Mouse (Mus musculus): Measurements from ENCODE around the gene Cradd. TPM values are rescaled to one million over a fixed set of nuclear protein-coding genes. Genes with fewer than 3 reads are reported as not detected.

Cradd gene
- polyA plus RNA-seq, 1 experiment, result 9.5 TPM

- Histone ChIP-seq H3K36me3 (ENCODE audit: control insufficient read depth, insufficient read depth) (no peaks in the 10 kb centered on the region), H3K79me2 (ENCODE audit: control insufficient read depth, insufficient read depth) (no peaks in the 10 kb centered on the region), H3ac (ENCODE audit: control insufficient read depth, insufficient read length) (no peak overlapping the region), H3K4me3 (no peak overlapping the region), H3K27me3 (ENCODE audit: control insufficient read depth, insufficient read depth, insufficient read length) (no peaks in the 10 kb centered on the region), H3K4me2 (ENCODE audit: low read depth) (no peak overlapping the region)
- TF ChIP-seq E2F4 (IDR thresholded peaks at IDR 0.05; ENCODE audit: insufficient read depth) (no peak), POLR2AphosphoS2 (IDR thresholded peaks at IDR 0.05; ENCODE audit: insufficient read length, low read depth) (no peak), USF1 (IDR thresholded peaks at IDR 0.05; ENCODE audit: low read depth) (no peak), MYOG (IDR thresholded peaks at IDR 0.05; ENCODE audit: control insufficient read depth in 1 of 3, insufficient read depth in 1 of 3, insufficient read length in 2 of 3, low read depth in 2 of 3) (no peak), TCF3 (IDR thresholded peaks at IDR 0.05; ENCODE audit: insufficient read length, low read depth) (no peak), CEBPB (IDR thresholded peaks at IDR 0.05; ENCODE audit: insufficient read depth, poor library complexity, severe bottlenecking) (no peak), MYOD1 (IDR thresholded peaks at IDR 0.05; ENCODE audit: control insufficient read depth in 1 of 3, insufficient read length in 2 of 3, low read depth in 2 of 3) (no peak), REST (IDR thresholded peaks at IDR 0.05; ENCODE audit: insufficient read depth, insufficient read length) (no peak), POLR2A (IDR thresholded peaks at IDR 0.05; ENCODE audit: insufficient read length, low read depth) (no peak), TCF12 (IDR thresholded peaks at IDR 0.05; ENCODE audit: insufficient read depth, poor library complexity, severe bottlenecking) (no peak), MAX (IDR thresholded peaks at IDR 0.05; ENCODE audit: low read depth) (no peak), SRF (IDR thresholded peaks at IDR 0.05; ENCODE audit: control insufficient read depth, insufficient read length, low read depth) (no peak)
Measured at GRCm38 (mm10) chr10:95149666-95150065, 174.3 kb downstream of the Cradd start.

DNA sequence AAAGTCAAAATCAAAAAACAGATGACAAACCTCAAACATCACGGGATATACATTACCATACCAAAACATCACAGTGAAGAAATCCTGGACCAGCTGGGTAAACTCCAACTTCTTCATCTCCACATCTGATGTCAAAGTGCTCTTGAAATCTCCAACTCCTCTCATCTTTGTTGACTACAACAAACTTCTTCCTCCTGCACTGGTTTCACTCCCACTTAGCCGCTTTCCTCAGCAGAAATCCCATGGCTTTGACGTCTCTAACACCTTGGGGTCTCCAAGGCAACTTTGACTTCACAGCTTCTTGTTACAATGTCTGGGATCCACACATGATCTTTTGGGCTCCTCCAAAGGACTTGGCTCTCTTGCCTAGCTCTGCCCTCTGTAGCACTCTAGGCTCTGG lies 175.3 kb downstream of the Cradd start:
- Histone ChIP-seq H3K36me3 (ENCODE audit: control insufficient read depth, insufficient read depth) (no peaks in the 10 kb centered on the region), H3K4me3 (no peak overlapping the region), H3K4me2 (ENCODE audit: low read depth) (no peak overlapping the region), H3K27me3 (ENCODE audit: control insufficient read depth, insufficient read depth, insufficient read length) (no peaks in the 10 kb centered on the region), H3ac (ENCODE audit: control insufficient read depth, insufficient read length) (no peak overlapping the region), H3K79me2 (ENCODE audit: control insufficient read depth, insufficient read depth) (no peaks in the 10 kb centered on the region)
- no peak for TF ChIP-seq TCF3 (IDR thresholded peaks at IDR 0.05; ENCODE audit: insufficient read length, low read depth)
- TF ChIP-seq CEBPB (IDR thresholded peaks at IDR 0.05; ENCODE audit: insufficient read depth, poor library complexity, severe bottlenecking), result no peak
- no peak for TF ChIP-seq MAX (IDR thresholded peaks at IDR 0.05; ENCODE audit: low read depth)
- no peak for TF ChIP-seq POLR2AphosphoS2 (IDR thresholded peaks at IDR 0.05; ENCODE audit: insufficient read length, low read depth)
- no peak for TF ChIP-seq MYOG (IDR thresholded peaks at IDR 0.05; ENCODE audit: control insufficient read depth in 1 of 3, insufficient read depth in 1 of 3, insufficient read length in 2 of 3, low read depth in 2 of 3)
- TF ChIP-seq MYOD1 (IDR thresholded peaks at IDR 0.05; ENCODE audit: control insufficient read depth in 1 of 3, insufficient read length in 2 of 3, low read depth in 2 of 3), result no peak
- no peak for TF ChIP-seq TCF12 (IDR thresholded peaks at IDR 0.05; ENCODE audit: insufficient read depth, poor library complexity, severe bottlenecking)
- no peak for TF ChIP-seq USF1 (IDR thresholded peaks at IDR 0.05; ENCODE audit: low read depth)
- TF ChIP-seq REST (IDR thresholded peaks at IDR 0.05; ENCODE audit: insufficient read depth, insufficient read length), result no peak
- TF ChIP-seq E2F4 (IDR thresholded peaks at IDR 0.05; ENCODE audit: insufficient read depth), result no peak
- TF ChIP-seq SRF (IDR thresholded peaks at IDR 0.05; ENCODE audit: control insufficient read depth, insufficient read length, low read depth), result no peak
- TF ChIP-seq POLR2A (IDR thresholded peaks at IDR 0.05; ENCODE audit: insufficient read length, low read depth), result no peak

DNA sequence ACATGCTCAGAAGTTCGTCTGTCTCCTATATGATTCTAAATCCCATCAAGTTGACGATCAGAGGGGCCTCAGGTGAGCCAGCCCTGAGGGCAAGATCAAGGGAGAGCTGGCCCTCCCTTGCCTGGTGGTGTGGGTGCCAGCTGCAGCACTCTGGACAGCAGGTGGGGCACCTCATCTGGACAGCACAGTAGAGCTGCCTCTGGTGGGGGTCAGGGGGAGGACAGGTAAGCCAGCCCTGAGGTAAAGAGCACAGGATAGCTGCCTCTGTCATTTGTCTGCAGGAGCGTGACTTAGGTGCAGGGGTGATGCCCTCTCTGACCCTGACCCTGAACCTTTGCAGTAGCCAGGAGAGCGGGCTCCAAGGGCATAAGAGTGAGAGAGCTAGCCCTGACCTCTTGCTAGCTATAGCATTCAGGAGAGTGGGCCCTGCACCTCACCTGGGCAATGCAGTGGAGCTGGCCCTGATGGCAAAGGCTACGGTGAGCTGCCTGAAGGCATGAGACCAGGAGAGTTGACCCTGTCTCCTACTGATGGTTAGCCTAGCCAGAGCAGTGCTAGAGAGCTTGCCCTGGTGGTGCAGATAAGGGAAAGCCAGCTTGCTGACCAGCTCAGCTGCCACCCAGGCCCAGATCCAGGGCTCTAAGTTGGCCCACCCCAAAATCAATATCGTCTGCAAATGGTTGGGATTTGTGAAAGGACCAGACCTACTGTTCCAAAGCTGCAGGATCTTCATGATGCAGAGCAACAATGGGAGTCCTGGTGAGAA lies 176.6 kb downstream of the Cradd start:
- no peaks in the 10 kb centered on the region for H3K79me2 ChIP-seq (ENCODE audit: control insufficient read depth, insufficient read depth)
- no peaks in the 10 kb centered on the region for H3K27me3 ChIP-seq (ENCODE audit: control insufficient read depth, insufficient read depth, insufficient read length)
- H3K4me3 ChIP-seq, result no peak overlapping the region
- H3K4me2 ChIP-seq (ENCODE audit: low read depth), result no peak overlapping the region
- H3ac ChIP-seq (ENCODE audit: control insufficient read depth, insufficient read length), result no peak overlapping the region
- TF ChIP-seq TCF12 (IDR thresholded peaks at IDR 0.05; ENCODE audit: insufficient read depth, poor library complexity, severe bottlenecking) (no peak), REST (IDR thresholded peaks at IDR 0.05; ENCODE audit: insufficient read depth, insufficient read length) (no peak), MYOD1 (IDR thresholded peaks at IDR 0.05; ENCODE audit: control insufficient read depth in 1 of 3, insufficient read length in 2 of 3, low read depth in 2 of 3) (no peak), TCF3 (IDR thresholded peaks at IDR 0.05; ENCODE audit: insufficient read length, low read depth) (no peak), MAX (IDR thresholded peaks at IDR 0.05; ENCODE audit: low read depth) (no peak), POLR2A (IDR thresholded peaks at IDR 0.05; ENCODE audit: insufficient read length, low read depth) (no peak), SRF (IDR thresholded peaks at IDR 0.05; ENCODE audit: control insufficient read depth, insufficient read length, low read depth) (no peak), MYOG (IDR thresholded peaks at IDR 0.05; ENCODE audit: control insufficient read depth in 1 of 3, insufficient read depth in 1 of 3, insufficient read length in 2 of 3, low read depth in 2 of 3) (no peak), E2F4 (IDR thresholded peaks at IDR 0.05; ENCODE audit: insufficient read depth) (no peak), CEBPB (IDR thresholded peaks at IDR 0.05; ENCODE audit: insufficient read depth, poor library complexity, severe bottlenecking) (no peak), POLR2AphosphoS2 (IDR thresholded peaks at IDR 0.05; ENCODE audit: insufficient read length, low read depth) (no peak), USF1 (IDR thresholded peaks at IDR 0.05; ENCODE audit: low read depth) (no peak)
- H3K36me3 ChIP-seq (ENCODE audit: control insufficient read depth, insufficient read depth), result no peaks in the 10 kb centered on the region

DNA sequence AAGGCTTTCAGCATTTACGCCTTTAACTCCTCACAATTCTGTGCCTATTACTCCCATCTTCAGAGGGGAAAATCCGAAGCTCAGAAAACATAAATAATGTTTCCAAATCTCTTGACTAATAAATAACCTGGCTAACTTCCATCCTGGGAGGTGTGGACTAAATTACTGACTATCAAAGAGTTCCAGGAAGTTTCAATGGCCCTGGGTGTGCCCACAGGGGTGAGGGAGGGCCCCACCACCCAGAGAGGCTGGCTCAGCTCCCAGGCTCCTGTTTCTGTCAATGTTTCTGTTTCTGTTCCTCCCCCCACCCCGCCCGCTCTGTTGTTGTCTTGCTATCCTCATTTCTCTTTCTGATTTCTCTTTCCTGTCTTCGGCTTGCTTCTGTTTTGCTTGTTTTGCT lies 177.4 kb downstream of the Cradd start:
- H3K36me3 ChIP-seq (ENCODE audit: control insufficient read depth, insufficient read depth), result no peaks in the 10 kb centered on the region
- no peak overlapping the region for H3K4me2 ChIP-seq (ENCODE audit: low read depth)
- no peak overlapping the region for H3K4me3 ChIP-seq
- H3K79me2 ChIP-seq (ENCODE audit: control insufficient read depth, insufficient read depth), result no peaks in the 10 kb centered on the region
- TF ChIP-seq MYOG (IDR thresholded peaks at IDR 0.05; ENCODE audit: control insufficient read depth in 1 of 3, insufficient read depth in 1 of 3, insufficient read length in 2 of 3, low read depth in 2 of 3) (no peak), POLR2A (IDR thresholded peaks at IDR 0.05; ENCODE audit: insufficient read length, low read depth) (no peak), REST (IDR thresholded peaks at IDR 0.05; ENCODE audit: insufficient read depth, insufficient read length) (no peak), TCF12 (IDR thresholded peaks at IDR 0.05; ENCODE audit: insufficient read depth, poor library complexity, severe bottlenecking) (no peak), MYOD1 (IDR thresholded peaks at IDR 0.05; ENCODE audit: control insufficient read depth in 1 of 3, insufficient read length in 2 of 3, low read depth in 2 of 3) (no peak), E2F4 (IDR thresholded peaks at IDR 0.05; ENCODE audit: insufficient read depth) (no peak), CEBPB (IDR thresholded peaks at IDR 0.05; ENCODE audit: insufficient read depth, poor library complexity, severe bottlenecking) (no peak), POLR2AphosphoS2 (IDR thresholded peaks at IDR 0.05; ENCODE audit: insufficient read length, low read depth) (no peak), SRF (IDR thresholded peaks at IDR 0.05; ENCODE audit: control insufficient read depth, insufficient read length, low read depth) (no peak), MAX (IDR thresholded peaks at IDR 0.05; ENCODE audit: low read depth) (no peak), TCF3 (IDR thresholded peaks at IDR 0.05; ENCODE audit: insufficient read length, low read depth) (no peak), USF1 (IDR thresholded peaks at IDR 0.05; ENCODE audit: low read depth) (no peak)
- no peaks in the 10 kb centered on the region for H3K27me3 ChIP-seq (ENCODE audit: control insufficient read depth, insufficient read depth, insufficient read length)
- H3ac ChIP-seq (ENCODE audit: control insufficient read depth, insufficient read length), result no peak overlapping the region
